Mouse (Mus musculus) frontal cortex, postnatal 36 days (tissue): Measurements from ENCODE around the gene Pde1b.

ENCODE experiments used
- DNase-seq, 2 experiments: peaks; one replicate each; pipeline ENCODE4 v3.0.0; 2022; ENCODE audit warnings: low spot score in 2 of 2

Pde1b gene

DNA sequence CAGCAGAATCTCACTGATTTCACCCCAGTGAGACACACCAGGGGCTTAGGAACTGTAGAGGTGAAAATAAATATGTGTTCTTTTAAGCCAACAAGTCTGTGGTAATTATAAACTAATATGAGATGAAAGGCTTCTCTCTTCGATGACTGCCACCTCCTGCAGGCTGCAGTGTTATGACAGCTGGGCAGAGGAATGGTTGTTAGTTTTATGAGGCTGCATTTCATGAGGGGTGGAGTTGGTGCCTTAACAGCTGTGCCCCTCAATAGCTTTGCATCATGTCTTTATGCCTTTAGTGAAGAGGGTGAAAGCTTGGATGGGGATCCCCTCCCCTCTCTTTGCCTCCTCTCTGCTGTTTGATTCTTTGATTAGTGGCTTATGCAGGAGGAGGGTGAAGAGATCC is 48.2 kb downstream of the Pde1b start:
- DNase-seq: no peak

DNA sequence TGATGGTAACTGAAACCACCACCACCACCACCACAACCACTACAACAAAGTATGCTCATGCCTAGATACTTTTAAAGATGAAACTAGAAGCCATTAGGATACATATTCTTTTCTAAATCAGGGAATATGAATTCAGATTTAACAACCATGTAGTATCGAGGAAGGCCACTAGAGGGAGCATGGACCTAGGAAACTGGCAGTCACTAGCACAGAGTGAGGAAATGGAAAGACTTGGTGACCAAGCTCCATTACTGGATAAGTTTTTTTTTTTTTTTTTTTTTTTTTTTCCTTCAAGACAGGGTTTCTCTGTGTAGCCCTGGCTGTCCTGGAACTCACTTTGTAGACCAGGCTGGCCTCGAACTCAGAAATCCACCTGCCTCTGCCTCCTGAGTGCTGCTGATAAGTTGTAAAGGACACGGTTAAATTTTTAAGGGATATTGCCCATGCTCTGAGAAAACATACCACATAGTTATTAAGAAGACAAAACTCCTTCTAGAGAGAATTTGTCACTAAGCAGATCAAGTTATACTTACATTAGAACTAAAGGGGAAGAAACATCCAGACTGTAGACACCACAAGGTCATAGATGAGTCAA is 49.4 kb downstream of the Pde1b start:
- no peak for DNase-seq

DNA sequence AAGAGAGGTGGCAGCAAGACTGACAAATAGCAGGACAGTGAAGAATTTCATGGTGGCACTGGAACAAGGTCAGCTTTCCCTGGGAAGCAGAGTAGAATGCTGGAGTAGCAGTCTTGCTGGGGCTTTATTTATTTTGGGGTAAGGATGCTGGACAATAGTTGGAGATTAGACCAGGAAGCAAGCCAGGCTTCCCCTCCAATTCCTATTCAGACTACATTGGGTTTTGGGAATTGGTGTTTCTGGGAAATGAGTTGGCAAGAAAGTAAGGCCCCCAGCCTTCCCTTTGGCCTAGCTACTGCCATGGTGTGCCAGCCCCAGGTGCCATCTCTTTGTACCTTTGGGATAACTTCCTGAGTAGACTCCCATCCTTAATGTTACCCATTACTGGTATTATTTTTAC is 62.1 kb downstream of the Pde1b start, which contains the start of gene Glycam1:
Glycam1 (minus strand) TSS at position 101 of the 400 bp plus-strand sequence.
- no peak for DNase-seq
